Mouse (Mus musculus): ENCODE results near the gene Spry2. TPM values are rescaled to one million over a fixed set of nuclear protein-coding genes. Genes with fewer than 3 reads are reported as not detected.

The Spry2 gene
- polyA plus RNA-seq, 1 experiment: 32.0 TPM

DNA sequence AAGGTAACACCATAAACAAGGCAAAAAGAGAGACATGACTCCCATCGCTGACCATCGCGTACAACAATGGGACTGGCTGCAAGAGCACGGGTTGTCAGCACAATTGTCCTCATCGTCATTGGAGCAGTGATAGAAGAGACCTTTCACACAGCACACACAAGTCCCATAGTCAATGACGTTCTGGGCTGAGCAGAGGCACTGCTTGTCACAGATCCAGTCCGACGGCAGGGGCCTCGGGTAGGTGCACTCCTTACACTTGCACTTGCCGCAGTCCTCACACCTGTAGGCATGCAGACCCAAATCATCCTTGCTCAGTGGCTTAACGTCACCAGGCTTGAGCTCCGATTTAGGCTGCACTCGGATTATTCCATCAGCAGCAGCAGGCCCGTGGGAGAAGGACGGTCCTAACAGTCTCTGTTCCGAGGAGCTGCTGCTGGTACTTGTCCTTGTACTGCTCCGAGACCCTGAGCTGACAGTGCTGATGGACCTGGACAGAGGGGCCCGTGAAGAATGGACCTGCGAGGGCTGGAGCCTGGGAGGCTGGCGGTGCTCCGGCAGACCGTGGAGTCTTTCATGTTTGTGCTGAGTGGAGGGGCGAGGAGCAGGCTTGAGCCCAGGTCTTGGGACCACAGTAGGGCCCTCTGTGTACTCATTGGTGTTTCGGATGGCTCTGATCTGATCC is 3.5 kb downstream of the Spry2 start:
- peak overlapping the region; percentile 97 for H3K4me3 ChIP-seq
- TF ChIP-seq POLR2AphosphoS2 (IDR thresholded peaks at IDR 0.05; ENCODE audit: insufficient read length, low read depth) (peak; percentile 53), TCF3 (IDR thresholded peaks at IDR 0.05; ENCODE audit: insufficient read length, low read depth) (no peak), POLR2A (IDR thresholded peaks at IDR 0.05; ENCODE audit: insufficient read length, low read depth) (peak; percentile 46)
- H3K4me2 ChIP-seq (ENCODE audit: low read depth): peak overlapping the region; percentile 90
- H3K79me2 ChIP-seq (ENCODE audit: control insufficient read depth, insufficient read depth): peaks cover 68% of the 10 kb centered on the region
- H3ac ChIP-seq (ENCODE audit: control insufficient read depth, insufficient read length): peak overlapping the region; percentile 62
- no peaks in the 10 kb centered on the region for H3K27me3 ChIP-seq (ENCODE audit: control insufficient read depth, insufficient read depth, insufficient read length)
- peaks cover 21% of the 10 kb centered on the region for H3K36me3 ChIP-seq (ENCODE audit: control insufficient read depth, insufficient read depth)

DNA sequence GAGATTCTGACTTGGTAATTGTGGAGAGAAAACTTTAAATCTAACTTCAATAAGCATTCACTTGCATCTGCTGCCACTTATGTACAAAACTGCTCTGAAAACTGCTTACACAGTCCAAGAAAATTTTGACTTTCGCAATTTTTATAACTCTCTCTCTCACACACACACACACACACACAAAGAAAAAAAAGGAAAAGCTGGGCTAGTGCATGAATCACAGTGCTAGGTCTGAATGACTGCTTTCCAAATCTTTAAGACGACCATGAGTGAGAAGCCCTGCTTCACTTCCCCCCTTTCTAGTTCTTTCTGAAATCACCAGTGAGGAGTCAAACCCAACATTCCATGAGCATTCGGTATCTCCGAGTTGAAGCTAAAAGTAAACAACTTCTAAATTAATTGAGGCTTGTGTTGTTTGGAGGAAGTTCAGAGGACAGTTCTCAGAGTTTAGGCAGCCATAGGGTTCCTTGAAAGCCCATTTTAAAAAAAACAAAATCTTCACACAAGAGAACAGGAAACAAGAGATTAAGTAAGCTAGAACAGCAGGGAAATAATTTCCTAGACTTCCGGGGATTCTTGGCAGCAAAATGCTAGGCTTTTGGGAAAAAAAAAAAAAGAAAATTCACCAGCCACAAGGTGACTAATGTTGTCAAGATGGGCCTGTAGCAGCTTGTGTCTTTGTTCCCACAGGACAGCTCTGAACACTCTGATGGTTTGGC is 5.9 kb downstream of the Spry2 start:
- H3K4me2 ChIP-seq (ENCODE audit: low read depth): peak overlapping the region; percentile 90

DNA sequence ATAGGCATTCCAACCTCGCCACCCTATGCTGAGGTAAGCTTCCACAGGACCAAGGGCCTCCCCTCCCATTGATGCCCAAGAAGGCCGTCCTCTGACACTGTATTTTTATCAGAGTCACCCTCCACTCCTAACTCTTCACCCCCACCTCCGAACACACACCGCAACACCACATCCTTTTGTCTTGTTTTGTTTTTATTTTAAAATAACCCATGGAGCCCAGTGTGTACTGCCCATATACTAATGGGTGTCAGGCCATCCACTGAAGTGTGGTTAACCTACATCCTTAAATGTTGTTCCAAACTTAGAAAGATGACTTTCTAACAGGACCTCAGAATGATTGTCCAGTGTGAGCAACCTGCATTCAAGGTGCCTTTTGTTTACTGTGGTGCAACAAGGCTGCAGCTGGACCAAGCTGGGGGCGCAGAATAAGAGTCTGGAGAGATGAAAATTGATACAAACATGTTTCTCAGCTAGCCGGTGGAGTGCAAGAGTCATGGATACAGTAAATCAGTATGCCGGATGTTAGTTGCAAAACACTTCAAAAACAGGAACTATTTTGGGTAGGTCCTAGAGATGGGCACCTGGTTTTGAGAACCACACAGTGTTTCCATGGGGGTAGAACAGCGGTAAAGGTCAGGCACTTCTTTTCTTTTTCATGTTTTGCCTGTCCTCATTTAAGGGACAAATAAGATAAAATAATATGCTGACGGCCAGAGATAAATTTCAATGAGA is 9.8 kb downstream of the Spry2 start:
- no peak overlapping the region for H3K4me3 ChIP-seq
- TF ChIP-seq MYOG (IDR thresholded peaks at IDR 0.05; ENCODE audit: control insufficient read depth in 1 of 3, insufficient read depth in 1 of 3, insufficient read length in 2 of 3, low read depth in 2 of 3) (no peak), E2F4 (IDR thresholded peaks at IDR 0.05; ENCODE audit: insufficient read depth) (no peak), REST (IDR thresholded peaks at IDR 0.05; ENCODE audit: insufficient read depth, insufficient read length) (no peak), POLR2AphosphoS2 (IDR thresholded peaks at IDR 0.05; ENCODE audit: insufficient read length, low read depth) (no peak), TCF3 (IDR thresholded peaks at IDR 0.05; ENCODE audit: insufficient read length, low read depth) (no peak), POLR2A (IDR thresholded peaks at IDR 0.05; ENCODE audit: insufficient read length, low read depth) (no peak), TCF12 (IDR thresholded peaks at IDR 0.05; ENCODE audit: insufficient read depth, poor library complexity, severe bottlenecking) (no peak), SRF (IDR thresholded peaks at IDR 0.05; ENCODE audit: control insufficient read depth, insufficient read length, low read depth) (no peak), CEBPB (IDR thresholded peaks at IDR 0.05; ENCODE audit: insufficient read depth, poor library complexity, severe bottlenecking) (no peak), MAX (IDR thresholded peaks at IDR 0.05; ENCODE audit: low read depth) (no peak), MYOD1 (IDR thresholded peaks at IDR 0.05; ENCODE audit: control insufficient read depth in 1 of 3, insufficient read length in 2 of 3, low read depth in 2 of 3) (no peak), USF1 (IDR thresholded peaks at IDR 0.05; ENCODE audit: low read depth) (no peak)

More for the DNA sequence above, 5.9 kb downstream of the Spry2 start:
- Histone ChIP-seq H3K27me3 (ENCODE audit: control insufficient read depth, insufficient read depth, insufficient read length) (no peaks in the 10 kb centered on the region), H3ac (ENCODE audit: control insufficient read depth, insufficient read length) (no peak overlapping the region), H3K79me2 (ENCODE audit: control insufficient read depth, insufficient read depth) (peaks cover 57% of the 10 kb centered on the region), H3K4me3 (peak overlapping the region; percentile 97), H3K36me3 (ENCODE audit: control insufficient read depth, insufficient read depth) (peaks cover 21% of the 10 kb centered on the region)
- TF ChIP-seq CEBPB (IDR thresholded peaks at IDR 0.05; ENCODE audit: insufficient read depth, poor library complexity, severe bottlenecking): peak; percentile 27; the same call in 1 of the 2 replicates
- no peak for TF ChIP-seq POLR2A (IDR thresholded peaks at IDR 0.05; ENCODE audit: insufficient read length, low read depth)

DNA sequence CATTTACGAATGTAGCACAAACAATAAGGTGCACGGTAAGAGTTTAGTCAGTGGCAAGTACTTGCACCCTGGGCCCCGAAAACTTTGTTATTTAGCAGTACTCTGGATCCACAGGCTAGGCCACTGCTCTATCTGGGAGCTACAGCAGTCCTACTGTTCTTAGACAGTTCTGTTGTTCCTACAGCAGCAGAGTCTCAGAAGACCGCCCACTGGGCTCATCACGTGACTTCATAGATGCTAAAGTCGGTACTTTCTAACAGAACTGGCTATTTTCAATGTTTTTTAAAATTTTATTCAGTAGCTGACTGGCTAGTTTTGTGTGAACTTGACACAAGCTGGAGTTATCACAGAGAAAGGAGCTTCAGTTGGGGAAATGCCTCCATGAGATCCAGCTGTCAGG is 11.4 kb downstream of the Spry2 start:
- Histone ChIP-seq H3K27me3 (ENCODE audit: control insufficient read depth, insufficient read depth, insufficient read length) (no peaks in the 10 kb centered on the region), H3K4me3 (no peak overlapping the region), H3K79me2 (ENCODE audit: control insufficient read depth, insufficient read depth) (peaks cover 5% of the 10 kb centered on the region), H3K36me3 (ENCODE audit: control insufficient read depth, insufficient read depth) (peaks cover 13% of the 10 kb centered on the region), H3ac (ENCODE audit: control insufficient read depth, insufficient read length) (no peak overlapping the region), H3K4me2 (ENCODE audit: low read depth) (no peak overlapping the region)
- TF ChIP-seq TCF12 (IDR thresholded peaks at IDR 0.05; ENCODE audit: insufficient read depth, poor library complexity, severe bottlenecking) (no peak), POLR2AphosphoS2 (IDR thresholded peaks at IDR 0.05; ENCODE audit: insufficient read length, low read depth) (no peak), REST (IDR thresholded peaks at IDR 0.05; ENCODE audit: insufficient read depth, insufficient read length) (no peak), USF1 (IDR thresholded peaks at IDR 0.05; ENCODE audit: low read depth) (no peak), MYOG (IDR thresholded peaks at IDR 0.05; ENCODE audit: control insufficient read depth in 1 of 3, insufficient read depth in 1 of 3, insufficient read length in 2 of 3, low read depth in 2 of 3) (no peak), E2F4 (IDR thresholded peaks at IDR 0.05; ENCODE audit: insufficient read depth) (no peak), MAX (IDR thresholded peaks at IDR 0.05; ENCODE audit: low read depth) (no peak), SRF (IDR thresholded peaks at IDR 0.05; ENCODE audit: control insufficient read depth, insufficient read length, low read depth) (no peak), MYOD1 (IDR thresholded peaks at IDR 0.05; ENCODE audit: control insufficient read depth in 1 of 3, insufficient read length in 2 of 3, low read depth in 2 of 3) (no peak), CEBPB (IDR thresholded peaks at IDR 0.05; ENCODE audit: insufficient read depth, poor library complexity, severe bottlenecking) (no peak), TCF3 (IDR thresholded peaks at IDR 0.05; ENCODE audit: insufficient read length, low read depth) (no peak), POLR2A (IDR thresholded peaks at IDR 0.05; ENCODE audit: insufficient read length, low read depth) (no peak)

More for the DNA sequence above, 9.8 kb downstream of the Spry2 start:
- Histone ChIP-seq H3K27me3 (ENCODE audit: control insufficient read depth, insufficient read depth, insufficient read length) (no peaks in the 10 kb centered on the region), H3K36me3 (ENCODE audit: control insufficient read depth, insufficient read depth) (peaks cover 21% of the 10 kb centered on the region), H3K79me2 (ENCODE audit: control insufficient read depth, insufficient read depth) (peaks cover 18% of the 10 kb centered on the region), H3ac (ENCODE audit: control insufficient read depth, insufficient read length) (no peak overlapping the region), H3K4me2 (ENCODE audit: low read depth) (no peak overlapping the region)

Data from myocyte (in vitro differentiated cells).